Mouse (Mus musculus) embryonic facial prominence, embryonic 12.5 days (tissue): ENCODE results near the gene Olfr921. TPM values are rescaled to one million over a fixed set of nuclear protein-coding genes. Genes with fewer than 3 reads are reported as not detected.

Experiments used
- ATAC-seq: fragments of 200-750 bp; cut with Nextera tagmentation; 2 replicates; pipeline ENCODE4 v1.8.0; 2017; ENCODE audit not compliant: insufficient number of reproducible peaks, insufficient read depth, low FRiP score, low TSS enrichment
- H3K27ac ChIP-seq: fragments of 300-500 bp; sonication (generic); 2 replicates; pipeline ENCODE4 v1.5.1; 2016; ENCODE audit warnings: mild to moderate bottlenecking
- H3K27me3 ChIP-seq: fragments of 300-500 bp; sonication (generic); 2 replicates; pipeline ENCODE4 v1.6.1; 2016; ENCODE audit warnings: mild to moderate bottlenecking, moderate library complexity
- H3K36me3 ChIP-seq: fragments of 300-500 bp; sonication (generic); 2 replicates; pipeline ENCODE4 v1.6.1; 2016; ENCODE audit warnings: mild to moderate bottlenecking
- H3K4me1 ChIP-seq: fragments of 300-500 bp; sonication (generic); 2 replicates; pipeline ENCODE4 v1.6.1; 2016
- H3K4me2 ChIP-seq: fragments of 300-500 bp; sonication (generic); replicated peaks from 2 replicates; pipeline ENCODE4 v1.6.1; 2016; ENCODE audit warnings: mild to moderate bottlenecking, moderate library complexity
- H3K4me3 ChIP-seq: fragments of 300-500 bp; sonication (generic); 2 replicates; pipeline ENCODE4 v1.5.1; 2016; ENCODE audit warnings: mild to moderate bottlenecking
- H3K9ac ChIP-seq: fragments of 300-500 bp; sonication (generic); 2 replicates; pipeline ENCODE4 v1.6.1; 2016; ENCODE audit warnings: mild to moderate bottlenecking, moderate library complexity
- H3K9me3 ChIP-seq: fragments of 300-500 bp; sonication (generic); 2 replicates; pipeline ENCODE4 v1.6.1; 2016; ENCODE audit warnings: mild to moderate bottlenecking, moderate library complexity
- WGBS: fragments of 180-500 bp; shearing (Covaris S2); methylation state at CpG from one replicate; pipeline ENCODE4 v1.1.7; 2016; 5-methylcytosine and 5-hydroxymethylcytosine counted together
- polyA plus RNA-seq: library from polyadenylated mRNA; unstranded; fragments of >200 nt; fragmentation: Nextera tagmentation; extraction: Ambion mirVana; gene quantifications from 2 replicates; pipeline ENCODE4 v1.2.1, GENCODE M21; 2016

The Olfr921 gene
- polyA plus RNA-seq: not detected in 2 replicates

GRCm38 (mm10) chr9:38772768-38773167 lies at the start of gene Olfr921:
TSS of gene Olfr921 (plus strand) at chr9:38773068.
- Histone ChIP-seq H3K4me1 (no peaks in the 10 kb centered on the region), H3K27ac (no peak within 1 kb of the TSS), H3K36me3 (no peaks in the 10 kb centered on the region), H3K4me2 (no peak within 1 kb of the TSS), H3K9me3 (no peaks in the 10 kb centered on the region), H3K27me3 (no peaks in the 10 kb centered on the region), H3K4me3 (no peak within 1 kb of the TSS), H3K9ac (no peak within 1 kb of the TSS)
- no peak for ATAC-seq

- 87% methylated on average over 1 of the region's 1 CpGs for WGBS
- no peak overlapping the region for H3K27ac ChIP-seq
Observed at GRCm38 (mm10) chr9:38724044-38724443, 48.8 kb upstream of the Olfr921 start.

DNA sequence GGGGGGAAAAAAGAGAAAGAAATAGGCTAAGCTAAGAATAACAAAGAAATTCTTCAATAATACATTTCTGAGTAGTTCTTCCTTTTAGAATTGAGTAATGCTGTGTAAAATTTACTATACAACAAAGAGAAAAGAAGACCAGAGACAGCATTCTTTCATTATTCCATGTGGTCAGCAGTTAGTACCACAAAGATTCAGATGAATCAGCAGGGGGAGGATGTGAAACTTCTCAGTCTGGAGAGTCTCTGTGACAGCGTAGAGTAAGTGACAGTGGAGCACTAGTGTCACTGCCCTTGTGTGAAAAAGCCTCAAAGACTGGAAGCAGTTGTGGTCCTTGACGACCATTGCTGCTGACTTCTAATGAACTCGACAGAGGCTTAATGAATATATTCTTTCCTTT lies 44.6 kb upstream of the Olfr921 start:
- Histone ChIP-seq H3K4me3 (no peak overlapping the region), H3K4me1 (no peaks in the 10 kb centered on the region), H3K27ac (no peak overlapping the region), H3K36me3 (peaks cover 4% of the 10 kb centered on the region; the same call in 1 of the 2 replicates), H3K27me3 (no peaks in the 10 kb centered on the region), H3K4me2 (no peak overlapping the region), H3K9me3 (no peaks in the 10 kb centered on the region), H3K9ac (no peak overlapping the region)
- no peak for ATAC-seq
- 82% methylated on average over 3 of the region's 3 CpGs for WGBS

More at GRCm38 (mm10) chr9:38724044-38724443, 48.8 kb upstream of the Olfr921 start:
- no peaks in the 10 kb centered on the region for H3K27me3 ChIP-seq
- no peak overlapping the region for H3K4me2 ChIP-seq
- ATAC-seq: no peak
- no peak overlapping the region for H3K4me3 ChIP-seq
- peaks cover 7% of the 10 kb centered on the region; the same call in 1 of the 2 replicates for H3K36me3 ChIP-seq
- no peak overlapping the region for H3K9ac ChIP-seq
- no peaks in the 10 kb centered on the region for H3K9me3 ChIP-seq
- peaks cover 6% of the 10 kb centered on the region; the same call in 1 of the 2 replicates for H3K4me1 ChIP-seq

- Histone ChIP-seq H3K27ac (no peak overlapping the region), H3K4me2 (no peak overlapping the region), H3K4me3 (no peak overlapping the region), H3K9ac (no peak overlapping the region), H3K36me3 (0 out of 2 replicates have a peak, but pooled peaks cover 5% of the 10 kb centered on the region), H3K9me3 (no peaks in the 10 kb centered on the region), H3K27me3 (no peaks in the 10 kb centered on the region), H3K4me1 (no peaks in the 10 kb centered on the region)
- no peak for ATAC-seq
- 96% methylated on average over 1 of the region's 1 CpGs for WGBS
Observed at GRCm38 (mm10) chr9:38741408-38741807, 31.5 kb upstream of the Olfr921 start.

GRCm38 (mm10) chr9:38744619-38745315 lies 28.1 kb upstream of the Olfr921 start:
- no peaks in the 10 kb centered on the region for H3K4me1 ChIP-seq
- H3K9me3 ChIP-seq: no peaks in the 10 kb centered on the region
- H3K4me2 ChIP-seq: no peak overlapping the region
- no peak for ATAC-seq
- H3K4me3 ChIP-seq: no peak overlapping the region
- no peaks in the 10 kb centered on the region for H3K36me3 ChIP-seq
- 93% methylated on average over 4 of the region's 4 CpGs for WGBS
- H3K9ac ChIP-seq: no peak overlapping the region
- no peaks in the 10 kb centered on the region for H3K27me3 ChIP-seq
- no peak overlapping the region for H3K27ac ChIP-seq

DNA sequence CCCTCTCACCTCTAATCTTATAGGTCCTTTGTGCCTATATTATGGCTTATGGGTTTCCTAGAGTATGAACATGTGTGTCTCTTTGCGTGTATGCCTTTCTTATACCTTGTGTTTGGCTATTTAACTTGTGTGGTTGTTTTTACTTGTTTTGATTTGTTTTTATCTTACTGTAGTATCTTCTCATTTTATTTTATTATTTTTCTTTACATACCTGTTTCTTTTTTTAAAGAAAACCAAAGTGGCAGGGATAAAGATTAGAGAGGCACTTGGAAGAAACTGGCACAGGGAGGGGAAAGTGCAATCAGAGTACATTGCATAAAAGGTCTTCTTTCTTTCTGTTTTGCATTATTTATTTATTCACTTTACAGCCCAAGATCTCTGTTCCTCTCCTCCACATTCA lies 20.9 kb upstream of the Olfr921 start, which contains the start of gene Olfr920:
Gene Olfr920, plus strand, starts transcription at position 301 of the 400 bp plus-strand sequence.
- 95% methylated on average over 1 of the region's 1 CpGs for WGBS
- H3K4me3 ChIP-seq: no peak within 1 kb of the TSS
- no peaks in the 10 kb centered on the region for H3K9me3 ChIP-seq
- H3K36me3 ChIP-seq: no peaks in the 10 kb centered on the region
- no peak within 1 kb of the TSS for H3K9ac ChIP-seq
- no peak within 1 kb of the TSS for H3K27ac ChIP-seq
- H3K4me2 ChIP-seq: no peak within 1 kb of the TSS
- no peak for ATAC-seq
- no peaks in the 10 kb centered on the region for H3K4me1 ChIP-seq
- no peaks in the 10 kb centered on the region for H3K27me3 ChIP-seq

DNA sequence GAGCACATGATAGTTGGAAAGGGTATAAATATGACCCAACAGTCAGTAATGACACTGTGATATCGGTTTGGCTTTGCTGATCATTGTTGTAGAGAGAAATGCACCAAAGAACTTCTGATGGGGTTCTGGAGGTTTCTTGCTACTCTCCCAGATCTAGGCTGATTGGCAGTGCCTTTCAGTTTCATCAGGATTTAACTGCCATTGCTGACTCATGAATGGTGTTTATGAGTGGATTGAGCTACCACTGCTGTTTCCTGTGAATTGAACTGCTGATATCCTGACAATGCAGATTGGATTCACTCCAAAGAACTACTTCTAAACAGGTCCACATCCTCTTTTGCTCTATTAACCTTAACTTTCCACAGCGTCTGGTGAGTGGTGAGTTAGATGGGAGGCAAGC lies 19.8 kb downstream of the Olfr921 start:
- Histone ChIP-seq H3K9me3 (no peaks in the 10 kb centered on the region), H3K4me1 (no peaks in the 10 kb centered on the region), H3K4me3 (no peak overlapping the region), H3K27me3 (no peaks in the 10 kb centered on the region), H3K4me2 (no peak overlapping the region), H3K27ac (no peak overlapping the region), H3K9ac (no peak overlapping the region), H3K36me3 (no peaks in the 10 kb centered on the region)
- no peak for ATAC-seq
- 85% methylated on average over 2 of the region's 2 CpGs for WGBS

DNA sequence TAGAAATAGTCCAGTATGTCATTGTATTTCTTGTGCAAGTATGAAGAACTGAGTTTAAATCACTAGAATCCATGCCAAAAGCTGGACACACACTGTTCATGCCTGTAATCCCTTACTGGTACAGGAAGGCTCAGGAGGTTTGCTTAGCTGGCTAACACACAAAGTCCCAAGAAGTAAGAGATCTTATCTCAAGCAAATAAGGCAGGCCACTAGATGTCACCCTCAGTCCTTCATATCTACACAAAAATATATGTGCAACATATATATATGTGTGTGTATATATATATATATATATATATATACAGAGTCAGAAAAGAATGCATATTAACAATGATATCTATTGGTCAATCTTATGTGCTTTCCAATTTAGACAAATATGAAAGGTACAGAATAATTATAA lies 32.8 kb downstream of the Olfr921 start:
- no peak for ATAC-seq
- H3K27ac ChIP-seq: no peak overlapping the region
- no peak overlapping the region for H3K9ac ChIP-seq
- no peak overlapping the region for H3K4me2 ChIP-seq
- no peak overlapping the region for H3K4me3 ChIP-seq
- H3K9me3 ChIP-seq: no peaks in the 10 kb centered on the region
- H3K27me3 ChIP-seq: no peaks in the 10 kb centered on the region
- H3K4me1 ChIP-seq: no peaks in the 10 kb centered on the region
- H3K36me3 ChIP-seq: no peaks in the 10 kb centered on the region

GRCm38 (mm10) chr9:38814314-38814713 lies 41.4 kb downstream of the Olfr921 start, which contains the start of gene Olfr922:
TSS of gene Olfr922 (plus strand) at chr9:38814614.
- whole genome bisulfite sequencing: 72% methylated on average over 2 of the region's 2 CpGs
- ATAC-seq: no peak
- no peak within 1 kb of the TSS for H3K27ac ChIP-seq
- no peaks in the 10 kb centered on the region for H3K4me1 ChIP-seq
- H3K27me3 ChIP-seq: no peaks in the 10 kb centered on the region
- H3K4me2 ChIP-seq: no peak within 1 kb of the TSS
- H3K9ac ChIP-seq: no peak within 1 kb of the TSS
- H3K36me3 ChIP-seq: no peaks in the 10 kb centered on the region
- H3K4me3 ChIP-seq: no peak within 1 kb of the TSS
- H3K9me3 ChIP-seq: no peaks in the 10 kb centered on the region

DNA sequence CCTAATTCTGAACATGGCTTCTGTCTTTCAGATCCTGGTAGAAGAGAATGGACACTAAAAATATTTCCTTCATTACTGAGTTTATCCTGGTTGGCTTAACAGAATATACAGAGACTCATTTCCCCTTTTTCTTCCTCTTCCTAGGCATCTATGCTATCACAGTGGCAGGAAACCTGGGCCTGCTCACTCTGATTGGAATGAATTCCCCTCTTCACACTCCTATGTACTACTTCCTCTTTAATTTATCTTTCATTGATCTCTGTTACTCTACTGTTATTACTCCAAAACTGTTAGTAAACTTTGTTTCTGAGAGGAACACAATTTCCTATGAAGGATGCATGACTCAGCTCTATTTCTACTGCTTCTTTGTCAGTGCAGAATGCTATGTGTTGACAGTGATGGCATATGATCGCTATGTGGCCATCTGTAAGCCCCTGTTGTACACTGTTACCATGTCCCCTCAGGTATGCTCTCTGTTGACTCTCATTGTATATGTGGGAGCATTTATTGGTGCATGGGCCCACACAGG lies 42.7 kb downstream of the Olfr921 start:
- Histone ChIP-seq H3K4me2 (no peak overlapping the region), H3K27me3 (no peaks in the 10 kb centered on the region), H3K27ac (no peak overlapping the region), H3K4me1 (no peaks in the 10 kb centered on the region), H3K9ac (no peak overlapping the region), H3K4me3 (no peak overlapping the region), H3K9me3 (no peaks in the 10 kb centered on the region), H3K36me3 (no peaks in the 10 kb centered on the region)
- no peak for ATAC-seq
- WGBS: 84% methylated on average over 1 of the region's 1 CpGs

DNA sequence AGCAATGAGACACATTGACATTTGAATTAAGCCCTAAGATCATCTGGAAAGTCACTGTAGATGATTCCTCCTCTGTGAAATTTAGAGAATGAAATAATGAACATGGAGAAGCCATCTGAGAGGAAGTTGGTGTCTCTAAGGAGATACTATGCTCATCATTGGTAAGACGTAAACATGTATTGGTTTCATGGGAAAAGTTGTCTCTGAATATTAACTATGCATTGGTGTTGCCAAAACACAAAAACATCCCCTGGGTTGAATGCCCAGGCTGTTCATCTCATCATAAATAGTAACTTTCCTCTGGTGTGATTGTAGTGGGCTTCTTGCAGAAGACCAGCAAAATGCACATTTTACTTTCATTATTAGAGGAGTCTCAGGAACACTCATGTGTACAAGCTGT lies 53.4 kb downstream of the Olfr921 start, which contains the start of gene Olfr923:
Gene Olfr923, plus strand, starts transcription at position 301 of the 400 bp plus-strand sequence.
- H3K4me3 ChIP-seq: no peak within 1 kb of the TSS
- WGBS: 85% methylated on average over 1 of the region's 1 CpGs

More for the DNA sequence above, 53.4 kb downstream of the Olfr921 start, which contains the start of gene Olfr923:
- H3K27me3 ChIP-seq: no peaks in the 10 kb centered on the region
- no peak for ATAC-seq
- no peaks in the 10 kb centered on the region for H3K9me3 ChIP-seq
- H3K27ac ChIP-seq: no peak within 1 kb of the TSS
- H3K4me1 ChIP-seq: no peaks in the 10 kb centered on the region
- H3K9ac ChIP-seq: no peak within 1 kb of the TSS
- H3K4me2 ChIP-seq: no peak within 1 kb of the TSS
- no peaks in the 10 kb centered on the region for H3K36me3 ChIP-seq
